Mouse (Mus musculus): ENCODE results near the gene Man2b2. TPM values are rescaled to one million over a fixed set of nuclear protein-coding genes. Genes with fewer than 3 reads are reported as not detected.

The Man2b2 gene
- polyA plus RNA-seq, 1 experiment from 2014 or later = 11.3 TPM

- peaks cover 21% of the 10 kb centered on the region; the same call in 1 of the 2 replicates for H3K36me3 ChIP-seq (ENCODE audit: insufficient read depth)
- no peak overlapping the region for H3K9ac ChIP-seq
- ATAC-seq (ENCODE audit: insufficient read depth) = no peak
- TF ChIP-seq CTCF (IDR thresholded peaks at IDR 0.05; ENCODE audit: low read depth) = no peak
- H3K27ac ChIP-seq (ENCODE audit: low read depth) = no peak overlapping the region
- H3K27me3 ChIP-seq (ENCODE audit: insufficient read depth, low read length) = no peaks in the 10 kb centered on the region
- H3K9me3 ChIP-seq (ENCODE audit: low read depth, low read length) = no peaks in the 10 kb centered on the region
- no peaks in the 10 kb centered on the region for H3K4me1 ChIP-seq (ENCODE audit: insufficient read depth)
- peak; percentile 15 for DNase-seq
- H3K4me3 ChIP-seq (ENCODE audit: low read depth, low read length) = no peak overlapping the region
- no peak overlapping the region for H3K4me2 ChIP-seq
- WGBS = 55% methylated on average over 9 of the region's 9 CpGs
These were observed 38.6 kb downstream of the Man2b2 start for GRCm38 (mm10) chr5:36791861-36792260.

DNA sequence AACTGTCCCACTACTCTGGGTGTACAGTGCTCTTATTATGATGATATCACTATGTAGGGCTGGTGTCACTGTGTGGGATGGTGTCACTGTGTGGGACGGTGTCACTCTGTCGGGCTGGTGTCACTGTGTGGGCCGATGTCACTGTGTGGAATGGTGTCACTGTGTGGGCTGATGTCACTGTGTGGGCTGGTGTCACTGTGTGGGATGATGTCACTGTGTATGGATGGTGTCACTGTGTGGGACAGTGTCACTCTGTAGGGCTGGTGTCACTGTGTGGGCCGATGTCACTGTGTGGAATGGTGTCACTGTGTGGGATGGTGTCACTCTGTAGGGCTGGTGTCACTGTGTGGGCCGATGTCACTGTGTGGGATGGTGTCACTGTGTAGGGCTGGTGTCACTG is 44.4 kb downstream of the Man2b2 start:
- H3K4me2 ChIP-seq = no peak overlapping the region
- WGBS = 88% methylated on average over 5 of the region's 5 CpGs
- no peaks in the 10 kb centered on the region for H3K27me3 ChIP-seq (ENCODE audit: insufficient read depth, low read length)
- 0 out of 2 replicates have a peak, but pooled peaks cover 2% of the 10 kb centered on the region for H3K36me3 ChIP-seq (ENCODE audit: insufficient read depth)
- H3K4me1 ChIP-seq (ENCODE audit: insufficient read depth) = no peaks in the 10 kb centered on the region
- no peak for ATAC-seq (ENCODE audit: insufficient read depth)
- H3K9ac ChIP-seq = no peak overlapping the region
- DNase-seq = no peak
- H3K27ac ChIP-seq (ENCODE audit: low read depth) = no peak overlapping the region
- no peak overlapping the region for H3K4me3 ChIP-seq (ENCODE audit: low read depth, low read length)
- TF ChIP-seq CTCF (IDR thresholded peaks at IDR 0.05; ENCODE audit: low read depth) = no peak
- peaks cover 3% of the 10 kb centered on the region; the same call in 1 of the 2 replicates for H3K9me3 ChIP-seq (ENCODE audit: low read depth, low read length)

GRCm38 (mm10) chr5:36779512-36779911 is 50.9 kb downstream of the Man2b2 start:
- Histone ChIP-seq H3K4me2 (no peak overlapping the region), H3K9me3 (ENCODE audit: low read depth, low read length) (peaks cover 5% of the 10 kb centered on the region; the same call in 1 of the 2 replicates), H3K27me3 (ENCODE audit: insufficient read depth, low read length) (no peaks in the 10 kb centered on the region), H3K4me3 (ENCODE audit: low read depth, low read length) (no peak overlapping the region), H3K27ac (ENCODE audit: low read depth) (no peak overlapping the region), H3K4me1 (ENCODE audit: insufficient read depth) (no peaks in the 10 kb centered on the region), H3K36me3 (ENCODE audit: insufficient read depth) (no peaks in the 10 kb centered on the region), H3K9ac (no peak overlapping the region)
- ATAC-seq (ENCODE audit: insufficient read depth) (no peak), DNase-seq (no peak)
- WGBS = 91% methylated on average over 2 of the region's 2 CpGs
- no peak for TF ChIP-seq CTCF (IDR thresholded peaks at IDR 0.05; ENCODE audit: low read depth)

DNA sequence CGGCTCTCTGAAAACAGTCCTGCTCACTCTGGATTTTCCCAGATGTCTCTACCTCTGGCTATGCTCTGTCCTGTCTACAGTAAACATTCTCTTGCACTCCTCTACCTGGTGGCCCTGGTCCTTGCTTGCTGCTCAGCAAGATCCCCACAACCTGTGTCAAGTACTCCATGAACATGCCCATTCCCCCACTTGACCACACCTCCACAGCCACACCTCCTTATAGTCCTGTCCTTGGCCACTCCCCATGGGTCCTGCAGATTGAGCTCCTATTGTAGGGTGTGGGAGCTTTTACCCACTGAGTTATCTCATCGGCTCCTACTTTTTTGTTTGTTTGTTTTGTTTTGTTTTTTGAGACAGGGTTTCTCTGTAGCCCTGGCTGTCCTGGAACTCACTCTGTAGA is 51.6 kb downstream of the Man2b2 start:
- Histone ChIP-seq H3K9ac (no peak overlapping the region), H3K4me3 (ENCODE audit: low read depth, low read length) (no peak overlapping the region), H3K4me2 (no peak overlapping the region), H3K4me1 (ENCODE audit: insufficient read depth) (no peaks in the 10 kb centered on the region), H3K27me3 (ENCODE audit: insufficient read depth, low read length) (no peaks in the 10 kb centered on the region), H3K36me3 (ENCODE audit: insufficient read depth) (no peaks in the 10 kb centered on the region), H3K27ac (ENCODE audit: low read depth) (no peak overlapping the region), H3K9me3 (ENCODE audit: low read depth, low read length) (peaks cover 4% of the 10 kb centered on the region; the same call in 1 of the 2 replicates)
- WGBS = 76% methylated on average over 1 of the region's 2 CpGs
- no peak for DNase-seq
- no peak for TF ChIP-seq CTCF (IDR thresholded peaks at IDR 0.05; ENCODE audit: low read depth)
- no peak for ATAC-seq (ENCODE audit: insufficient read depth)

DNA sequence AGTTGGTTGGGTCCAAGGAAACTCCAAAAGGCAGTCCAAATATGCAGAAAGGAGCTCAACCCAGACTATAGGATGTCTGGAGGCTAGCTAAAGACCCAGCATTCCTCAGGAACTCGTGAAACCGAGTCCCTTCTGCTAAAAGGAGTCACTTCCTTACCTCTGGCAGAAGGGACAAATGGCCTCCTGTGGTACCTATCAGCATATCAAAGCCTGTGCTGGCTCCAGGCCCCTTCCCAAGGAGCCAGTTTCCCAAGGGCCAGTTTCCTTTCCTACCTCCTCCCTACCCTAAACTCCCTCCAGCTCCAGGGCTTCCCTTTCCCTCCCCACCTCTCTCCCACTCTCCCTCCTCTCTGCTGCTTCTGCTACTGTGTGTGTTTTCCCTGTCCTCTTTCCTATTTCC is 53.3 kb downstream of the Man2b2 start:
- Histone ChIP-seq H3K4me1 (ENCODE audit: insufficient read depth) (no peaks in the 10 kb centered on the region), H3K27ac (ENCODE audit: low read depth) (no peak overlapping the region), H3K9me3 (ENCODE audit: low read depth, low read length) (peaks cover 4% of the 10 kb centered on the region; the same call in 1 of the 2 replicates), H3K36me3 (ENCODE audit: insufficient read depth) (no peaks in the 10 kb centered on the region), H3K27me3 (ENCODE audit: insufficient read depth, low read length) (no peaks in the 10 kb centered on the region), H3K4me2 (no peak overlapping the region), H3K4me3 (ENCODE audit: low read depth, low read length) (no peak overlapping the region), H3K9ac (no peak overlapping the region)
- no peak for TF ChIP-seq CTCF (IDR thresholded peaks at IDR 0.05; ENCODE audit: low read depth)
- no peak for DNase-seq
- WGBS = 9% methylated on average over 2 of the region's 2 CpGs
- ATAC-seq (ENCODE audit: insufficient read depth) = no peak

DNA sequence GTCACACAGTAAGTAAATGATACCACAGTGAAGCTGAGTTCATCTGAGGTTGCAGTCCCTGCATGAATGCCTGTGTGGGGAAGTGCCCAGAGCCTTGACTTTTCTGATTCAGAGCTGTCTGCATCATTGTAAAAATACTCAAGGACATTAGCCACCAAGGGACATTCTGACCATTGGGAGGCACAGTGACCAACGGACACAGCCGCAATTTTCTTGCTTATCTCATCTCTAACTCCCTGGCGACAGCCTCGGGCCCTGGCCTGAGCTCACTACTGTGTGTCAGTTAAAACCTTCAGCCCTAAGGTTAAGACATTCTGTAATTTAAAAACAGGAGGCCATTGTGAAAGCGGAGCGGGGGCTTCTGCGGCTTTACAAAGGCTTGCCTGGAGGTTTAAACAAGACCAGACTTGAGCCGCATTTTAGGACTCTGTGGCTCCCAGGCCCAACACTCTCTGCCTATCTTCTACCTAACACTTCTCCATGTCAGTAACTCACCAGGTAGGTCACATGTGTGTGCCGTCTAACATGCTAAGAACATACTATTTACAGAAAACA is 54.4 kb downstream of the Man2b2 start:
- H3K4me1 ChIP-seq (ENCODE audit: insufficient read depth) = no peaks in the 10 kb centered on the region
- peaks cover 4% of the 10 kb centered on the region; the same call in 1 of the 2 replicates for H3K9me3 ChIP-seq (ENCODE audit: low read depth, low read length)
- no peak overlapping the region for H3K9ac ChIP-seq
- no peak for DNase-seq
- no peak overlapping the region for H3K27ac ChIP-seq (ENCODE audit: low read depth)
- ATAC-seq (ENCODE audit: insufficient read depth) = no peak
- no peaks in the 10 kb centered on the region for H3K27me3 ChIP-seq (ENCODE audit: insufficient read depth, low read length)
- WGBS = 26% methylated on average over 9 of the region's 9 CpGs
- no peak overlapping the region for H3K4me3 ChIP-seq (ENCODE audit: low read depth, low read length)
- no peak for TF ChIP-seq CTCF (IDR thresholded peaks at IDR 0.05; ENCODE audit: low read depth)
- H3K4me2 ChIP-seq = no peak overlapping the region
- no peaks in the 10 kb centered on the region for H3K36me3 ChIP-seq (ENCODE audit: insufficient read depth)

- no peak overlapping the region for H3K4me3 ChIP-seq (ENCODE audit: low read depth, low read length)
- no peaks in the 10 kb centered on the region for H3K36me3 ChIP-seq (ENCODE audit: insufficient read depth)
- DNase-seq = no peak
- peaks cover under 1% of the 10 kb centered on the region; the same call in 1 of the 2 replicates for H3K9me3 ChIP-seq (ENCODE audit: low read depth, low read length)
- H3K9ac ChIP-seq = no peak overlapping the region
- WGBS = 69% methylated on average over 2 of the region's 2 CpGs
- H3K4me2 ChIP-seq = no peak overlapping the region
- no peak overlapping the region for H3K27ac ChIP-seq (ENCODE audit: low read depth)
- no peak for TF ChIP-seq CTCF (IDR thresholded peaks at IDR 0.05; ENCODE audit: low read depth)
- H3K27me3 ChIP-seq (ENCODE audit: insufficient read depth, low read length) = no peaks in the 10 kb centered on the region
- H3K4me1 ChIP-seq (ENCODE audit: insufficient read depth) = no peaks in the 10 kb centered on the region
- no peak for ATAC-seq (ENCODE audit: insufficient read depth)
These were observed 55.1 kb downstream of the Man2b2 start for GRCm38 (mm10) chr5:36775317-36775716.
